Mouse (Mus musculus) heart, embryonic 14.5 days (tissue): Measurements from ENCODE around the gene Bicc1. TPM values are rescaled to one million over a fixed set of nuclear protein-coding genes. Genes with fewer than 3 reads are reported as not detected.

ENCODE experiments used
- ATAC-seq: fragments of 200-750 bp; cut with Nextera tagmentation; 2 replicates; pipeline ENCODE4 v1.8.0; 2017; ENCODE audit warnings: low read depth, moderate TSS enrichment; ENCODE audit not compliant: insufficient number of reproducible peaks, insufficient read depth, low FRiP score
- H3K27ac ChIP-seq, 2 experiments: fragments of 200-500 bp in 1 of 2; fragments of 300-500 bp in 1 of 2; sonication (generic) in 1 of 2; replicated peaks in 1 of 2; 2 replicates each; pipeline ENCODE4 v1.5.1; 2012 to 2014; ENCODE audit warnings: low read depth in 2 of 2, low read length in 2 of 2, control low read depth in 1 of 2, mild to moderate bottlenecking in 1 of 2, mixed read lengths in 1 of 2; ENCODE audit not compliant: control insufficient read depth in 1 of 2, insufficient read depth in 1 of 2
- H3K27me3 ChIP-seq: fragments of 300-500 bp; sonication (generic); 2 replicates; pipeline ENCODE4 v1.6.1; 2014; ENCODE audit warnings: mild to moderate bottlenecking, low read length, control low read depth; ENCODE audit not compliant: control insufficient read depth, insufficient read depth
- H3K36me3 ChIP-seq: fragments of 300-500 bp; sonication (generic); 2 replicates; pipeline ENCODE4 v1.6.1; 2014; ENCODE audit warnings: mild to moderate bottlenecking, control low read depth, low read length, mixed read lengths; ENCODE audit not compliant: control insufficient read depth, insufficient read depth
- H3K4me1 ChIP-seq, 2 experiments: fragments of 200-500 bp in 1 of 2; fragments of 300-500 bp in 1 of 2; sonication (generic) in 1 of 2; 2 replicates each; pipeline ENCODE4 v1.6.1; 2012 to 2014; ENCODE audit warnings: low read length in 2 of 2, control low read depth in 1 of 2, mixed read lengths in 1 of 2; ENCODE audit not compliant: control insufficient read depth in 2 of 2, insufficient read depth in 2 of 2
- H3K4me2 ChIP-seq: fragments of 300-500 bp; sonication (generic); 2 replicates; pipeline ENCODE4 v1.6.1; 2014; ENCODE audit warnings: mild to moderate bottlenecking, low read length
- H3K4me3 ChIP-seq, 2 experiments: fragments of 200-500 bp in 1 of 2; fragments of 300-500 bp in 1 of 2; sonication (generic) in 1 of 2; 2 replicates each; pipeline ENCODE4 v1.5.1; 2012 to 2014; ENCODE audit warnings: low read length in 2 of 2, mild to moderate bottlenecking in 2 of 2, control low read depth in 1 of 2, low read depth in 1 of 2, moderate library complexity in 1 of 2; ENCODE audit not compliant: control insufficient read depth in 1 of 2, insufficient read depth in 1 of 2
- H3K9ac ChIP-seq: fragments of 300-500 bp; sonication (generic); 2 replicates; pipeline ENCODE4 v1.6.1; 2014; ENCODE audit warnings: mild to moderate bottlenecking, low read length
- H3K9me3 ChIP-seq: fragments of 300-500 bp; sonication (generic); 2 replicates; pipeline ENCODE4 v1.6.1; 2016; ENCODE audit warnings: low read length, control low read depth; ENCODE audit not compliant: control insufficient read depth
- WGBS: fragments of 180-500 bp; shearing (Covaris S2); extraction: QIAGEN DNeasy Blood & Tissue Kit; methylation state at CpG from one replicate; pipeline ENCODE4 v1.1.7; 2014; 5-methylcytosine and 5-hydroxymethylcytosine counted together
- polyA plus RNA-seq: library from polyadenylated mRNA; unstranded; fragments of >200 nt; fragmentation: Nextera tagmentation; extraction: Ambion mirVana; gene quantifications from 2 replicates; pipeline ENCODE4 v1.2.1, GENCODE M21; 2014

Gene Bicc1
- polyA plus RNA-seq, 1 experiment from 2014 or later = 25.9 TPM

GRCm38 (mm10) chr10:71148226-71148625 is 11.3 kb downstream of the Bicc1 start:
- WGBS = 85% methylated on average over 9 of the region's 9 CpGs
- no peaks in the 10 kb centered on the region for H3K9me3 ChIP-seq
- no peaks in the 10 kb centered on the region for H3K36me3 ChIP-seq
- H3K9ac ChIP-seq = no peak overlapping the region
- H3K4me1 ChIP-seq = peaks cover 7 to 16% of the 10 kb centered on the region in 2 experiments; a peak in 3 of 4 replicates
- H3K4me2 ChIP-seq = no peak overlapping the region
- ATAC-seq = no peak
- no peaks in the 10 kb centered on the region for H3K27me3 ChIP-seq
- H3K27ac ChIP-seq = no peak overlapping the region
- H3K4me3 ChIP-seq = no peak overlapping the region

DNA sequence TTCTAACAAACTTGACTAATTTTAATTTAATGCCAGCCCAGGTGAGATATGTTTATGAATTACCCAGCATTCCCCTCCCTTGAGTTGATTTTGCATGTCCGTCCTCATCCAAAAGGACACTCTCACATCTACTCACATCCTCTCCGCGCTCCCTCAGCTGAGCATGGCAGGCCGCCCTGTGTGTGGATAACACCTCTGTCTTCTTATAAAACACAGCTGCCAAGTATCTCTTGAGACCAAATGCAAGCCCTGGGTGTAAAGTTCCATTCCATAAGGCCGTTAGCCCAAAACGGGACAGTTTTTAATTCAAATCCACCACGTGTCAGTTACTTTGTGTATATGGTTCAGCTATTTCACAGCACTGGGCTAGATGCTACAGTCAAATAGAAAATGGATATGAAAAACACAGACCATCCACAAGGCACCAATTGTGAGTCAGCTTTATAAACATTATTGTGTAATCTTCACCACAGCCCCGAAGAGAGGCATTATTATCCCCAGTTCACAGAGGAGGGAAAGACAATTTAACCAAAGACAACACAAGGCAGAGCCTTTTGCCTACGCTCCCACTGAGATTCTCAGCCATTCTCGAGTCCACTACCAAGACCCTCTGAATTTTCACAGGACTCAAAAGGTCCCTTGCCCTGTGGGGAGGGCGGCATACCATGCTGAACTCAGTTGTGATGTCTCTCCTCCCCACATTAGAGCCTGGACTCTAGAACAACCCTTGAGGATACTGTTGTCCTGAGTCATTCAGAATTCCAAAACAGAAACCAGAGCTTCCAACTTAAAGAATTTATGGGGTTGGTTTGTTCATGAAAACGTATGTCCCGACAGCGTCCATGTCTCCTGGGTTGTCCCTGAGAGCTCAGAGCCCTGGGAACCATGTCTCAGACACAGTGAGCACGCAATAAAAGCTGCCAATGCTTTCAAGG is 12.6 kb downstream of the Bicc1 start:
- 85% methylated on average over 15 of the region's 15 CpGs for WGBS
- Histone ChIP-seq H3K4me3 (no peak overlapping the region), H3K27me3 (no peaks in the 10 kb centered on the region), H3K27ac (no peak overlapping the region), H3K36me3 (no peaks in the 10 kb centered on the region), H3K9ac (no peak overlapping the region), H3K4me2 (no peak overlapping the region), H3K4me1 (peaks cover 7 to 16% of the 10 kb centered on the region in 2 experiments; a peak in 3 of 4 replicates), H3K9me3 (peaks cover 5% of the 10 kb centered on the region; the same call in 1 of the 2 replicates)
- ATAC-seq = no peak

DNA sequence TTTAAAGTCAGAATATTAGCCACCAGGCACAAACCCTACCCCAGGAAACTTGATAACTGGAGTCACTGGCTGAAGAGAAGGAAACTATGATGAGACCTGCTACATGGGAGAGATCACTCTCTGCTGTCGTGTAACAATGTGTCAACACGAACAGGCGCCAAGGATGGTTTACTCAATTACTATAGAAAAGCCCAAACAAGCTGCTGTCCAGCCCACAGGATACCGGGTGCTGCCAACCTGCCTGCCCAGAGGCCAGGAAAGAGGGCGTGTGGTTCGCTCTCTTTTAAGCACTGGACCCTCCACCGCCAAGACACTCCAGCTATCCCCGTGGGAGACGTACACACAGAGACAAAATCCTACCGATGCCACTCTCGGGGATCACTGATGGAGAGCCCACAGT is 13.7 kb downstream of the Bicc1 start:
- Histone ChIP-seq H3K27ac (no peak overlapping the region), H3K4me1 (peaks cover 7 to 16% of the 10 kb centered on the region in 2 experiments; a peak in 3 of 4 replicates), H3K4me2 (no peak overlapping the region), H3K27me3 (no peaks in the 10 kb centered on the region), H3K9me3 (peaks cover 5% of the 10 kb centered on the region; the same call in 1 of the 2 replicates), H3K4me3 (no peak overlapping the region), H3K9ac (no peak overlapping the region), H3K36me3 (no peaks in the 10 kb centered on the region)
- 54% methylated on average over 11 of the region's 11 CpGs for WGBS
- ATAC-seq = no peak

DNA sequence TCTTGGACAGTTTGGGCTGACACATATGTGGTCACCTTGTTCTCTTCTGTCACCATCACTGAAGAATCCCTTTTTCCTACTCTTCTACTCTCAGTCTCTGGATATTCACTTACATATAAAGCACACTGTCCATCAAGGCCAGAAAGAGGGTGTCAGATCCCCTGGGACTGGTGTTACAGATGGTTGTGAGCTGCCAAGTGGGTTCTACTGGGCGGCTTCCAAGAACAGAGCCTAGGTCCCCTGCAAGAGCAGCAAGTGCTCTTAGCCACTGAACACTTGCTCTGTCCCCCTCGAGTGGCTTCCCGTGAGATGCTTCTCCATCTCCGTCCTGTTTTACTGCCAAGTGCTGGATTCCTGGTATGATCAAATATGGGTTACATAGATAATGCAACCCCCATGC is 15.3 kb downstream of the Bicc1 start:
- 77% methylated on average over 4 of the region's 4 CpGs for WGBS
- no peak for ATAC-seq
- Histone ChIP-seq H3K36me3 (no peaks in the 10 kb centered on the region), H3K27me3 (no peaks in the 10 kb centered on the region), H3K27ac (no peak overlapping the region), H3K4me1 (peaks cover 7 to 16% of the 10 kb centered on the region in 2 experiments; a peak in 3 of 4 replicates), H3K4me3 (no peak overlapping the region), H3K9ac (no peak overlapping the region), H3K9me3 (peaks cover 5% of the 10 kb centered on the region; the same call in 1 of the 2 replicates), H3K4me2 (no peak overlapping the region)

DNA sequence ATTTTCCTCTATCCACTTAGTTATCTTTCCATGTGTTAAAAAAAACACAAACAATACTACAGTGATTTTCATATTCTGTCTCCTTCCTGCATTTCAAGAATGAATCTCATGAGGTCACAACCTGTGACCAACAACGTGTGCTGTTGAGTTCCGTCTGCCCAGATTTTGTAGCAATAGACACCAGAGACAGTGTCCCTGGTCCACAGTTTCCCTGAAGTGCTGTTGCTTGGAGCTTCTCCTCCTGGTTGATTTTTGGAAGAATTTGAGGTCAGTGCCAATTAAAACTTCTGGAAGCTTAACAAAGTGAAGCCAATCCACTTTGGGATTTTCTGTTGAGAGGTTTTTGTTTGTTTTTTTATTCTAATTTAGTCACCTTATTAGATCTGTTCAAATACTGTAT is 16.9 kb downstream of the Bicc1 start:
- WGBS = 88% methylated on average over 2 of the region's 2 CpGs
- ATAC-seq = no peak
- Histone ChIP-seq H3K4me2 (no peak overlapping the region), H3K9ac (no peak overlapping the region), H3K4me1 (peaks cover 7 to 16% of the 10 kb centered on the region in 2 experiments; a peak in 3 of 4 replicates), H3K36me3 (no peaks in the 10 kb centered on the region), H3K4me3 (no peak overlapping the region), H3K27ac (no peak overlapping the region), H3K9me3 (peaks cover 5% of the 10 kb centered on the region; the same call in 1 of the 2 replicates), H3K27me3 (no peaks in the 10 kb centered on the region)

- H3K4me3 ChIP-seq = no peak overlapping the region
- H3K9me3 ChIP-seq = peaks cover 5% of the 10 kb centered on the region; the same call in 1 of the 2 replicates
- WGBS = 78% methylated on average over 6 of the region's 6 CpGs
- 0 out of 4 replicates have a peak, but pooled peaks cover 0 to 4% of the 10 kb centered on the region in 2 experiments for H3K4me1 ChIP-seq
- H3K4me2 ChIP-seq = no peak overlapping the region
- H3K27ac ChIP-seq = no peak overlapping the region
- H3K36me3 ChIP-seq = no peaks in the 10 kb centered on the region
- H3K27me3 ChIP-seq = no peaks in the 10 kb centered on the region
- H3K9ac ChIP-seq = no peak overlapping the region
- no peak for ATAC-seq
Observed at GRCm38 (mm10) chr10:71140281-71140845, 19.1 kb downstream of the Bicc1 start.

- H3K27ac ChIP-seq = no peak overlapping the region
- H3K36me3 ChIP-seq = no peaks in the 10 kb centered on the region
- H3K9ac ChIP-seq = no peak overlapping the region
- H3K9me3 ChIP-seq = peaks cover 5% of the 10 kb centered on the region; the same call in 1 of the 2 replicates
- H3K4me1 ChIP-seq = 0 out of 4 replicates have a peak, but pooled peaks cover 0 to 4% of the 10 kb centered on the region in 2 experiments
- H3K4me2 ChIP-seq = no peak overlapping the region
- ATAC-seq = no peak
- WGBS = 87% methylated on average over 2 of the region's 2 CpGs
- H3K27me3 ChIP-seq = no peaks in the 10 kb centered on the region
- no peak overlapping the region for H3K4me3 ChIP-seq
Observed at GRCm38 (mm10) chr10:71138852-71139197, 20.7 kb downstream of the Bicc1 start.
